Mouse (Mus musculus): ENCODE measurements around the gene Lrrc4c. TPM values are rescaled to one million over a fixed set of nuclear protein-coding genes. Genes with fewer than 3 reads are reported as not detected.
A peak's percentile ranks its signal among the peaks of the same experiment; 100 is the strongest.

The Lrrc4c gene
- polyA plus RNA-seq, 1 experiment from 2014 or later: 34.9 TPM

- H3K9ac ChIP-seq: no peak overlapping the region
These were observed 399.4 kb downstream of the Lrrc4c start for GRCm38 (mm10) chr2:96717353-96717752.

GRCm38 (mm10) chr2:96723395-96723794 is 405.4 kb downstream of the Lrrc4c start:
- Histone ChIP-seq H3K27me3 (ENCODE audit: control insufficient read depth, insufficient read depth, low read length) (no peaks in the 10 kb centered on the region), H3K4me1 (replicated peaks; ENCODE audit: control insufficient read depth, insufficient read depth, low read length) (no peaks in the 10 kb centered on the region), H3K4me3 (replicated peaks; ENCODE audit: low read length) (no peak overlapping the region), H3K27ac (no peak overlapping the region), H3K36me3 (replicated peaks; ENCODE audit: control insufficient read depth, insufficient read depth) (no peaks in the 10 kb centered on the region), H3K9ac (no peak overlapping the region), H3K4me2 (replicated peaks) (no peak overlapping the region), H3K9me3 (ENCODE audit: control insufficient read depth, low read length) (no peaks in the 10 kb centered on the region)
- DNase-seq (ENCODE audit: low spot score) (no peak), ATAC-seq (ENCODE audit: low FRiP score) (no peak)

More at GRCm38 (mm10) chr2:96717353-96717752, 399.4 kb downstream of the Lrrc4c start:
- Histone ChIP-seq H3K9me3 (ENCODE audit: control insufficient read depth, low read length) (no peaks in the 10 kb centered on the region), H3K4me1 (replicated peaks; ENCODE audit: control insufficient read depth, insufficient read depth, low read length) (no peaks in the 10 kb centered on the region), H3K27me3 (ENCODE audit: control insufficient read depth, insufficient read depth, low read length) (no peaks in the 10 kb centered on the region), H3K4me3 (replicated peaks; ENCODE audit: low read length) (no peak overlapping the region), H3K4me2 (replicated peaks) (no peak overlapping the region), H3K27ac (no peak overlapping the region), H3K36me3 (replicated peaks; ENCODE audit: control insufficient read depth, insufficient read depth) (no peaks in the 10 kb centered on the region)
- ATAC-seq (ENCODE audit: low FRiP score) (no peak), DNase-seq (ENCODE audit: low spot score) (no peak)
- WGBS: 88% methylated on average over 2 of the region's 2 CpGs

GRCm38 (mm10) chr2:96736081-96736480 is 418.1 kb downstream of the Lrrc4c start:
- Histone ChIP-seq H3K9me3 (ENCODE audit: control insufficient read depth, low read length) (no peaks in the 10 kb centered on the region), H3K27me3 (ENCODE audit: control insufficient read depth, insufficient read depth, low read length) (no peaks in the 10 kb centered on the region), H3K4me2 (replicated peaks) (no peak overlapping the region), H3K4me3 (replicated peaks; ENCODE audit: low read length) (no peak overlapping the region), H3K27ac (no peak overlapping the region), H3K4me1 (replicated peaks; ENCODE audit: control insufficient read depth, insufficient read depth, low read length) (no peaks in the 10 kb centered on the region), H3K9ac (no peak overlapping the region), H3K36me3 (replicated peaks; ENCODE audit: control insufficient read depth, insufficient read depth) (no peaks in the 10 kb centered on the region)
- no peak for ATAC-seq (ENCODE audit: low FRiP score)
- DNase-seq (ENCODE audit: low spot score): no peak

GRCm38 (mm10) chr2:96755066-96755465 is 437.1 kb downstream of the Lrrc4c start:
- no peak for ATAC-seq (ENCODE audit: low FRiP score)

GRCm38 (mm10) chr2:96757701-96758100 is 439.7 kb downstream of the Lrrc4c start:
- Histone ChIP-seq H3K9me3 (ENCODE audit: control insufficient read depth, low read length) (no peaks in the 10 kb centered on the region), H3K27me3 (ENCODE audit: control insufficient read depth, insufficient read depth, low read length) (no peaks in the 10 kb centered on the region), H3K4me1 (replicated peaks; ENCODE audit: control insufficient read depth, insufficient read depth, low read length) (no peaks in the 10 kb centered on the region), H3K36me3 (replicated peaks; ENCODE audit: control insufficient read depth, insufficient read depth) (no peaks in the 10 kb centered on the region), H3K4me3 (replicated peaks; ENCODE audit: low read length) (no peak overlapping the region), H3K27ac (no peak overlapping the region), H3K4me2 (replicated peaks) (no peak overlapping the region), H3K9ac (no peak overlapping the region)
- 54% methylated on average over 1 of the region's 1 CpGs for WGBS
- no peak for ATAC-seq (ENCODE audit: low FRiP score)
- DNase-seq (ENCODE audit: low spot score): no peak

More at GRCm38 (mm10) chr2:96755066-96755465, 437.1 kb downstream of the Lrrc4c start:
- no peak for DNase-seq (ENCODE audit: low spot score)
- Histone ChIP-seq H3K4me1 (replicated peaks; ENCODE audit: control insufficient read depth, insufficient read depth, low read length) (no peaks in the 10 kb centered on the region), H3K4me3 (replicated peaks; ENCODE audit: low read length) (no peak overlapping the region), H3K27me3 (ENCODE audit: control insufficient read depth, insufficient read depth, low read length) (no peaks in the 10 kb centered on the region), H3K27ac (no peak overlapping the region), H3K4me2 (replicated peaks) (no peak overlapping the region), H3K36me3 (replicated peaks; ENCODE audit: control insufficient read depth, insufficient read depth) (no peaks in the 10 kb centered on the region), H3K9ac (no peak overlapping the region), H3K9me3 (ENCODE audit: control insufficient read depth, low read length) (no peaks in the 10 kb centered on the region)

- Histone ChIP-seq H3K9ac (no peak overlapping the region), H3K4me1 (replicated peaks; ENCODE audit: control insufficient read depth, insufficient read depth, low read length) (no peaks in the 10 kb centered on the region), H3K27me3 (ENCODE audit: control insufficient read depth, insufficient read depth, low read length) (no peaks in the 10 kb centered on the region), H3K36me3 (replicated peaks; ENCODE audit: control insufficient read depth, insufficient read depth) (no peaks in the 10 kb centered on the region), H3K9me3 (ENCODE audit: control insufficient read depth, low read length) (no peaks in the 10 kb centered on the region), H3K27ac (no peak overlapping the region), H3K4me2 (replicated peaks) (no peak overlapping the region), H3K4me3 (replicated peaks; ENCODE audit: low read length) (no peak overlapping the region)
- 72% methylated on average over 5 of the region's 5 CpGs for WGBS
- ATAC-seq (ENCODE audit: low FRiP score) (0 out of 2 replicates have a peak, but pooled peaks have one; percentile 43), DNase-seq (ENCODE audit: low spot score) (no peak)
These were observed 445.6 kb downstream of the Lrrc4c start for GRCm38 (mm10) chr2:96763538-96763937.

- no peak for ATAC-seq (ENCODE audit: low FRiP score)
- no peaks in the 10 kb centered on the region for H3K27me3 ChIP-seq (ENCODE audit: control insufficient read depth, insufficient read depth, low read length)
- no peaks in the 10 kb centered on the region for H3K9me3 ChIP-seq (ENCODE audit: control insufficient read depth, low read length)
- no peaks in the 10 kb centered on the region for H3K4me1 ChIP-seq (replicated peaks; ENCODE audit: control insufficient read depth, insufficient read depth, low read length)
- DNase-seq (ENCODE audit: low spot score): no peak
- no peak overlapping the region for H3K27ac ChIP-seq
- H3K4me3 ChIP-seq (replicated peaks; ENCODE audit: low read length): no peak overlapping the region
- H3K4me2 ChIP-seq (replicated peaks): no peak overlapping the region
- H3K36me3 ChIP-seq (replicated peaks; ENCODE audit: control insufficient read depth, insufficient read depth): no peaks in the 10 kb centered on the region
- H3K9ac ChIP-seq: no peak overlapping the region
These were observed 457.4 kb downstream of the Lrrc4c start for GRCm38 (mm10) chr2:96775376-96775775.

GRCm38 (mm10) chr2:96796681-96797385 is 478.9 kb downstream of the Lrrc4c start:
- WGBS: 53% methylated on average over 6 of the region's 6 CpGs
- H3K9me3 ChIP-seq (ENCODE audit: control insufficient read depth, low read length): no peaks in the 10 kb centered on the region

GRCm38 (mm10) chr2:96850839-96851396 is 532.9 kb downstream of the Lrrc4c start:
- no peak for DNase-seq (ENCODE audit: low spot score)
- Histone ChIP-seq H3K4me2 (replicated peaks) (no peak overlapping the region), H3K27ac (no peak overlapping the region), H3K9ac (no peak overlapping the region), H3K36me3 (replicated peaks; ENCODE audit: control insufficient read depth, insufficient read depth) (no peaks in the 10 kb centered on the region), H3K27me3 (ENCODE audit: control insufficient read depth, insufficient read depth, low read length) (no peaks in the 10 kb centered on the region), H3K4me3 (replicated peaks; ENCODE audit: low read length) (no peak overlapping the region), H3K9me3 (ENCODE audit: control insufficient read depth, low read length) (no peaks in the 10 kb centered on the region), H3K4me1 (replicated peaks; ENCODE audit: control insufficient read depth, insufficient read depth, low read length) (no peaks in the 10 kb centered on the region)
- ATAC-seq (ENCODE audit: low FRiP score): no peak
- 89% methylated on average over 5 of the region's 5 CpGs for WGBS

More at GRCm38 (mm10) chr2:96796681-96797385, 478.9 kb downstream of the Lrrc4c start:
- H3K4me3 ChIP-seq (replicated peaks; ENCODE audit: low read length): no peak overlapping the region
- H3K27ac ChIP-seq: no peak overlapping the region
- ATAC-seq (ENCODE audit: low FRiP score): no peak
- H3K4me1 ChIP-seq (replicated peaks; ENCODE audit: control insufficient read depth, insufficient read depth, low read length): no peaks in the 10 kb centered on the region
- no peak overlapping the region for H3K4me2 ChIP-seq (replicated peaks)
- H3K27me3 ChIP-seq (ENCODE audit: control insufficient read depth, insufficient read depth, low read length): no peaks in the 10 kb centered on the region
- no peak overlapping the region for H3K9ac ChIP-seq
- H3K36me3 ChIP-seq (replicated peaks; ENCODE audit: control insufficient read depth, insufficient read depth): no peaks in the 10 kb centered on the region
- DNase-seq (ENCODE audit: low spot score): no peak

All from hindbrain, embryonic 14.5 days (tissue).